Mouse (Mus musculus) lung, embryonic 16.5 days (tissue): ENCODE measurements around the gene Cog5. TPM values are rescaled to one million over a fixed set of nuclear protein-coding genes. Genes with fewer than 3 reads are reported as not detected.
A peak's percentile ranks its signal among the peaks of the same experiment; 100 is the strongest.

Experiments used
- ATAC-seq: fragments of 200-750 bp; cut with Nextera tagmentation; 2 replicates; pipeline ENCODE4 v1.8.0; 2017; ENCODE audit warnings: low read depth, mild to moderate bottlenecking, moderate library complexity
- H3K27ac ChIP-seq: fragments of 300-500 bp; sonication (generic); 2 replicates; pipeline ENCODE4 v1.5.1; 2014; ENCODE audit warnings: mild to moderate bottlenecking, control low read depth, low read length
- H3K27me3 ChIP-seq: fragments of 300-500 bp; sonication (generic); 2 replicates; pipeline ENCODE4 v1.6.1; 2014; ENCODE audit warnings: low read depth, low read length, mixed read lengths; ENCODE audit not compliant: control insufficient read depth, insufficient read depth
- H3K36me3 ChIP-seq: fragments of 300-500 bp; sonication (generic); 2 replicates; pipeline ENCODE4 v1.6.1; 2014; ENCODE audit warnings: low read length; ENCODE audit not compliant: control insufficient read depth, insufficient read depth
- H3K4me1 ChIP-seq: fragments of 300-500 bp; sonication (generic); replicated peaks from 2 replicates; pipeline ENCODE4 v1.6.1; 2014; ENCODE audit warnings: low read length, mixed read lengths; ENCODE audit not compliant: control insufficient read depth, insufficient read depth
- H3K4me2 ChIP-seq: fragments of 300-500 bp; sonication (generic); 2 replicates; pipeline ENCODE4 v1.6.1; 2014; ENCODE audit warnings: low read depth, low read length, control low read depth
- H3K4me3 ChIP-seq: fragments of 300-500 bp; sonication (generic); 2 replicates; pipeline ENCODE4 v1.5.1; 2014; ENCODE audit warnings: mild to moderate bottlenecking, low read length, control low read depth
- H3K9ac ChIP-seq: fragments of 300-500 bp; sonication (generic); 2 replicates; pipeline ENCODE4 v1.6.1; 2014; ENCODE audit warnings: low read length, control low read depth
- H3K9me3 ChIP-seq: fragments of 300-500 bp; sonication (generic); 2 replicates; pipeline ENCODE4 v1.6.1; 2016; ENCODE audit warnings: low read length; ENCODE audit not compliant: control insufficient read depth
- WGBS: fragments of 180-500 bp; shearing (Covaris S2); extraction: QIAGEN DNeasy Blood & Tissue Kit; methylation state at CpG from one replicate; pipeline ENCODE4 v1.1.7; 2014; 5-methylcytosine and 5-hydroxymethylcytosine counted together
- polyA plus RNA-seq: library from polyadenylated mRNA; unstranded; fragments of >200 nt; fragmentation: Nextera tagmentation; extraction: Ambion mirVana; gene quantifications from 2 replicates; pipeline ENCODE4 v1.2.1, GENCODE M21; 2015

Cog5 gene
- polyA plus RNA-seq, 1 experiment from 2014 or later = 27.8 TPM

DNA sequence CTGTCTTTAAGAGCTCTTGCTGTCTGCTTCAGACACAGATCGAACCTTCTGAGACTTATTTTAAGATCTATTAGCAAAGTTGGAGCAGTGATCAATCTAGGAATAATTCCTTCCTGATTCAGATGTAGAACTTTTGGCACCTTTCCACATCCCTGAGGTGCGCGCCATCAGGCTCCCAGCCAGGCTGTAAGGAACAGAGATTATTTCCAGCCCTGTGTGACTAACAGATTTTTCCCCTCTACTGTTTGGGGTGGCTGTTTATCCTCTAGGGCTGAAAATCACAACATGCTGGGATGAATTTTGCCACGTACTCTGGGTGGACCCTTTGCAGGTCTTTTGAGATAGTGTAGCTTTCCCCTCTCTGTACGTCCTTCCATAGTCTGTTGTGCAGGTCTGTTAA, 170.2 kb downstream of the Cog5 start:
- no peak overlapping the region for H3K4me2 ChIP-seq
- H3K27me3 ChIP-seq = no peaks in the 10 kb centered on the region
- 69% methylated on average over 5 of the region's 5 CpGs for WGBS
- no peaks in the 10 kb centered on the region for H3K9me3 ChIP-seq
- no peak overlapping the region for H3K27ac ChIP-seq
- no peak overlapping the region for H3K9ac ChIP-seq
- H3K4me1 ChIP-seq = no peaks in the 10 kb centered on the region
- ATAC-seq = no peak
- no peaks in the 10 kb centered on the region for H3K36me3 ChIP-seq
- no peak overlapping the region for H3K4me3 ChIP-seq

DNA sequence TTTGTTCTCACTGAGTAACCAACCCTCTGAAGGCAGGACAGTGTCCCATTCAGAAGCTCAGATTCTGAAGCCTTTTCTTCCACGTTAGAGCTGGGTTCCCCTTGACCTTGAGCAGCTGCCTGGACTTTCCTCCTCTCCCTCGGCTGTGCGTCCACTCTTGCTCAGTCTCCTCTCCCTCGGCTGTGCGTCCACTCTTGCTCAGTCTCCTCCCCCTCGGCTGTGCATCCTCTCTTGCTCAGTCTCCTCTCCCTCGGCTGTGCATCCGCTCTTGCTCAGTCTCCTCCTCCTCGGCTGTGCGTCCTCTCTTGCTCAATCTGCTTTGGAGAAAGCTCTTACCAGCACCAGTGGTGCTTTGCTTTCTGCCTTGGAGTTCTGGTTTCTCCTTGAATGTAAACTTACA, 171.2 kb downstream of the Cog5 start:
- Histone ChIP-seq H3K27me3 (no peaks in the 10 kb centered on the region), H3K36me3 (no peaks in the 10 kb centered on the region), H3K9ac (no peak overlapping the region), H3K4me2 (no peak overlapping the region), H3K9me3 (no peaks in the 10 kb centered on the region), H3K4me1 (no peaks in the 10 kb centered on the region), H3K27ac (no peak overlapping the region), H3K4me3 (no peak overlapping the region)
- no peak for ATAC-seq
- 55% methylated on average over 10 of the region's 10 CpGs for WGBS

DNA sequence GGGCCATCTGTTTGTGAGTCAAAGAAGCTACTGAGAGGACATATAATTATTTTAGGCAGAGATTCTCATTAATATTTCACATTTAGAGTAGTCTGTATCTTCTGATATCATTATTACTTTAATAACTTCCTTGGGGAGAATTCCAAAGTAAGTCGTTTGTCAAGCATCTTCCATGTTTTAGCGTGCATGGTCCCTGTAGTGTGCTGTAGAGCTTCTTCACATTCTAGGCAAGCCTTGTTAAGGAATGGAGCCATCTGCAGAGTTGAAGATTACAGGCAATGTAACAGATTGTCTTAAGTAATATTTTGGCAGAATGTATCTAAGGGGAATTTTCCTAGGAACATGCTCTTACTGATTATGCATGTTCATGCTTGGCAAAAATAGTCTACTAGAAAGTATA, 171.8 kb downstream of the Cog5 start:
- Histone ChIP-seq H3K27me3 (no peaks in the 10 kb centered on the region), H3K4me3 (no peak overlapping the region), H3K36me3 (no peaks in the 10 kb centered on the region), H3K4me1 (no peaks in the 10 kb centered on the region), H3K9me3 (no peaks in the 10 kb centered on the region), H3K4me2 (no peak overlapping the region), H3K9ac (no peak overlapping the region), H3K27ac (no peak overlapping the region)
- WGBS = 87% methylated on average over 2 of the region's 2 CpGs
- ATAC-seq = no peak

DNA sequence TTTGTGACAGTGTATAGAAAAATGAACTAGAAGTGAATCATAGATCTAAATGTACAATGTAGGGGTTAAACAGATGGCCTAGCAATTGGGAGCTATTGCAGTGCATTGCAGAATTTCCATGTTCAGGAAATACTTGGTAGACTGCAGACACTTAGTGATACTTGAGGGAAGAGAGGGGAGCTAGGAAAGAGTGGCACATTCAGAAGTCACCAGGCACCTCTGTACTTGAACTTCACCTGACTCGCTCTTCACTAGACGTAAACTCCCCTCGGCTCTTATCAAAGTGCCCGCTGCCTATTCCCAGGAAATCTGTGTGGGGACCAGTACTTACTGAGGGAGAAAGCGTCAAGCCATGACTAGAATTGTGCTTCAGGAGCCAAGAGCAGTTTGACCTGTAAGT, 180.8 kb downstream of the Cog5 start:
- Histone ChIP-seq H3K9me3 (no peaks in the 10 kb centered on the region), H3K9ac (no peak overlapping the region), H3K4me1 (no peaks in the 10 kb centered on the region), H3K36me3 (no peaks in the 10 kb centered on the region), H3K27me3 (no peaks in the 10 kb centered on the region), H3K27ac (no peak overlapping the region), H3K4me3 (no peak overlapping the region), H3K4me2 (no peak overlapping the region)
- 52% methylated on average over 5 of the region's 5 CpGs for WGBS
- ATAC-seq = peak; percentile 71

DNA sequence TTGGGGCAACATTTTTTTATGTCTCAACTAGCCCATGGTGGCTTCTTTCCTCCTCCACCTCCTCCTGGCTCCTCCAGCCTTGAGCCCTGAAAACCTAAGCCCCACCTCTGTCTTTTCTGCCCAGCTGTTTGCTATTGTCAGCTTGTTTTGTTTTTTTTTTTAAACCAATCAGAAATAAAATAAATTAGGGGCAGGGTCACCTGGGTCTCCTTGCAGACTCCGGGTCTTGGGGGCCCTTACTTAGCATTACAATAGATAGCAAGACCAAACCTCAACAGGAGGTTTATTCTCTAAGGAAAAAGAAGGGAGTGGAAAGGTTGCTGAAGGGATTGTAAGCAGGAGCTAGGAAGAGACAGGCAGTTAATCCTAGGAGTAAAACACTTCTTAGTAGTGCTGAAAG, 181.5 kb downstream of the Cog5 start:
- H3K4me1 ChIP-seq = no peaks in the 10 kb centered on the region
- H3K9ac ChIP-seq = no peak overlapping the region
- no peak for ATAC-seq
- no peaks in the 10 kb centered on the region for H3K9me3 ChIP-seq
- H3K36me3 ChIP-seq = no peaks in the 10 kb centered on the region
- H3K4me2 ChIP-seq = no peak overlapping the region
- no peaks in the 10 kb centered on the region for H3K27me3 ChIP-seq
- WGBS = 36% methylated on average over 1 of the region's 1 CpGs
- no peak overlapping the region for H3K4me3 ChIP-seq
- no peak overlapping the region for H3K27ac ChIP-seq

DNA sequence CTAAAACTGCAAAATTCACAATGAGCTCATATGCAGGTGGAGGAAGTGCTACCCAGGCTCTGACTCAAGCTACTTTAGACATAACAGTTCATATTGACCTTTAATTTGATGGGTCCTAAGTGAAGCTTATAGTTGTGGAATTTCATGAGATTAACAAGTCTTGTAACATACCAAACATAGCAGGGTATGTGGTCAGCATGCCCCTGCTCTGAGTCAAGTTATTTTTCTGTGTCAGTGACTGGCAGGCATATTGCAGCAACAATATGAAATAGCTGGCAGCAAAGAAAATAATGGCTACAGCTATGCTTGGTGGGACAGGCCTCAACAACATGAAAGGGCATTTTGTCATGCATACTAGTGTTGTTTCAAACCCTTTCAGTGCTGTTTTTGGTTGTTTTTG, 183.9 kb downstream of the Cog5 start:
- no peak for ATAC-seq
- Histone ChIP-seq H3K9me3 (no peaks in the 10 kb centered on the region), H3K4me3 (no peak overlapping the region), H3K9ac (no peak overlapping the region), H3K4me1 (no peaks in the 10 kb centered on the region), H3K36me3 (no peaks in the 10 kb centered on the region), H3K27ac (no peak overlapping the region), H3K4me2 (no peak overlapping the region), H3K27me3 (no peaks in the 10 kb centered on the region)

DNA sequence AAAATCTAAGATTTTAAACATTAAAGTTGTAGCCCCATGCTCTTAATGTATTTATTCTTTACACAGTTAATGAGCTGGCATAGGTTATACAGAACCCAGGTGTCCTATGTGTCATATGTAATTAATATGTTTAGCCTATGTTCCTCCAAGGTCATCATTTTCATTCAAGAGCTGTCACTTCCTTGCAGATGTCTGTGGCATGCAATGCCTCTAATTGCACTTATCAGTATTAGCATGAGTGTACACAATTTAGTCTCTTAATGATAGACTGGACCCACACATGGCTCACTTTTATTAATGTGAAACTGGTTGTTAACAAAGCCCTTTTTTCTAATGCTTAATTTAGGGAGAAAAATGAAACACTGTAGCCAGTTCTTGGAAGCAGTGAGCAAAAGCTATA, 184.6 kb downstream of the Cog5 start:
- H3K4me1 ChIP-seq = no peaks in the 10 kb centered on the region
- no peak for ATAC-seq
- no peak overlapping the region for H3K4me2 ChIP-seq
- no peaks in the 10 kb centered on the region for H3K36me3 ChIP-seq
- no peak overlapping the region for H3K9ac ChIP-seq
- H3K27me3 ChIP-seq = no peaks in the 10 kb centered on the region
- no peaks in the 10 kb centered on the region for H3K9me3 ChIP-seq
- no peak overlapping the region for H3K27ac ChIP-seq
- H3K4me3 ChIP-seq = no peak overlapping the region

DNA sequence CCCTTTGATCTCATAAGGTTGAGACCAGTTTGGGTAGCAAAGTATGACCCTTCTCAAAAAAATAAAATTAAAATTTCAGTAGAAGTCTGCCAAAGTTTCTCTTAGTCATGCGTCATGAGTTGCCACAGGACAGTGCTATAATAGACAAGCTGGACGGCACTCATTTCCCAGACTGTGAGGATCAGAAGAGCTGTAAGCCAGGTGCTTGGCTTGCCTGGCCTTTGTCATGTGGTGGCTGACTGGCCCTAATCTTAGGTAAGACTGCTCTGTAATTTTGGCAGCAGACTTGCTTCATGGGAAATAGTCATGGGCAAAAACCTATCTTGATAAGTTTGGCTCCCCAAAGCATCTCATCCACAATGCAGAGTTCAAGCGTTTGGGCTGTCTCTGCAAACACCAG, 191.4 kb downstream of the Cog5 start:
- WGBS = 87% methylated on average over 3 of the region's 3 CpGs

DNA sequence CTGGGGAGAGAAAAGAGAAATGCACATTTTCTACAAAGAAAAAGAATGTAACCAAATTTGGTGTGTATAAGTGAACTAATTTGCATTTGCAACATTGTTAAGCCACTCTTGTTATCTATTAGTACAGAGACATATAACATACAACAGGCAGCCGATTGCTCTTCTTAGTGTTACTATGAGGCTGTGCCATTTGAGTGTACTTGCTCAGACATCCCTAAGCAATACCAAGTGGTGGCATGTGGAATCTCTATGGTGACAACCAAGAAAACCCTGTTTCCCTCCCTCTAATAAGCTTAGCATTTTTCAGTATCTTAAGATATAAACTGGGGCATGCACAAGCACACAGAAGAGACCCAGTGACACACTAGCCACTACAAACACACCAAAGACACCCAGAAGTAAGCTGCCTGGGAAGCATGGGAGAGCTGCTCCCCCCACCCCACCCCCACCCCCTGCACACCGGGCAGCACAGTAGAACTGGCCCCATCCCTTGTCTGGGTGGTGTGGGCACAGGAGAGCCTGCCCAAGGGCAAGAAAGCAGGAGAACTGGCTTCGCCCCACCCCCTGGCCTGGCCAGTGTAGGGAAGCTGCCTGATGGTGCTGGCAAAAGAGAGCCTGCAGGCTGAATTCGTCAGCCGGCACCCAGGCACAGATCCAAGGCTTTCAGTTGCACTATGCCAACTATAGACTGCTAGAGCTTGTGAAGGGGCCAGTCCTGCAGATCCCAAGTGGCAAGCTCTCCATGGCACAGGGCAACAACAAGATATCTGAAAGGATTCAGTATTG, 194.2 kb downstream of the Cog5 start:
- H3K4me1 ChIP-seq = peaks cover 7% of the 10 kb centered on the region
- H3K27ac ChIP-seq = peak overlapping the region; percentile 27; the same call in 1 of the 2 replicates
- no peak overlapping the region for H3K4me2 ChIP-seq
- no peaks in the 10 kb centered on the region for H3K27me3 ChIP-seq
- no peak overlapping the region for H3K9ac ChIP-seq
- 64% methylated on average over 5 of the region's 5 CpGs for WGBS
- peak; percentile 94 for ATAC-seq
- no peak overlapping the region for H3K4me3 ChIP-seq
- H3K36me3 ChIP-seq = no peaks in the 10 kb centered on the region
- H3K9me3 ChIP-seq = no peaks in the 10 kb centered on the region

More for the DNA sequence above, 191.4 kb downstream of the Cog5 start:
- Histone ChIP-seq H3K27me3 (no peaks in the 10 kb centered on the region), H3K4me1 (peaks cover 7% of the 10 kb centered on the region), H3K9me3 (no peaks in the 10 kb centered on the region), H3K36me3 (no peaks in the 10 kb centered on the region), H3K4me3 (no peak overlapping the region), H3K27ac (no peak overlapping the region), H3K4me2 (no peak overlapping the region), H3K9ac (no peak overlapping the region)
- no peak for ATAC-seq

DNA sequence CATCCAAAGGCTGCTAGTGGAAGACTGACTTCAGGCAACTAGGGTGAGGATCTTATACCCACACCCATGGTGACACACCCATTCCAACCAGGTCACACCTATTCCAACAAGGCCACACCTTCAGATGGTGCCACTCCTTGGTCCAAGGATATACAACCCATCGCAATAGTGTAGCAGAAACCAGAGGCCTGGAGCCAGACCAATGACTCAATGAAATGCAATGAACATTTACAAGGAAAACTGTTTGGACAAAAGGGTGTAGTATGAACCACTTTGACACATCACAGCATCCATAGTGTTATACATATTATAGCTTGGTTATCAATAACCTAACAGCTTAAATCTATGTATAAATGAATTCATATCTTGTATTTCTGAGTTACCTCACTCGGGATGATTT, 194.9 kb downstream of the Cog5 start:
- H3K4me2 ChIP-seq = no peak overlapping the region
- WGBS = 91% methylated on average over 2 of the region's 2 CpGs
- no peak for ATAC-seq
- H3K36me3 ChIP-seq = no peaks in the 10 kb centered on the region
- no peaks in the 10 kb centered on the region for H3K27me3 ChIP-seq
- no peak overlapping the region for H3K27ac ChIP-seq
- H3K4me3 ChIP-seq = no peak overlapping the region
- no peak overlapping the region for H3K9ac ChIP-seq
- H3K9me3 ChIP-seq = no peaks in the 10 kb centered on the region
- peaks cover 7% of the 10 kb centered on the region for H3K4me1 ChIP-seq
